Mouse (Mus musculus) central nervous system, embryonic 18 days (tissue): ENCODE results near the gene Tbc1d10a. TPM values are rescaled to one million over a fixed set of nuclear protein-coding genes. Genes with fewer than 3 reads are reported as not detected.

ENCODE experiments used
- polyA plus RNA-seq: library from polyadenylated mRNA; depleted of rRNA; stranded (reverse); fragments of >200 nt; gene quantifications from 2 replicates; pipeline ENCODE4 v1.2.3, GENCODE M21; 2012; rRNA removed

Gene Tbc1d10a
- polyA plus RNA-seq, result 52.2 and 55.8 TPM in 2 replicates

DNA sequence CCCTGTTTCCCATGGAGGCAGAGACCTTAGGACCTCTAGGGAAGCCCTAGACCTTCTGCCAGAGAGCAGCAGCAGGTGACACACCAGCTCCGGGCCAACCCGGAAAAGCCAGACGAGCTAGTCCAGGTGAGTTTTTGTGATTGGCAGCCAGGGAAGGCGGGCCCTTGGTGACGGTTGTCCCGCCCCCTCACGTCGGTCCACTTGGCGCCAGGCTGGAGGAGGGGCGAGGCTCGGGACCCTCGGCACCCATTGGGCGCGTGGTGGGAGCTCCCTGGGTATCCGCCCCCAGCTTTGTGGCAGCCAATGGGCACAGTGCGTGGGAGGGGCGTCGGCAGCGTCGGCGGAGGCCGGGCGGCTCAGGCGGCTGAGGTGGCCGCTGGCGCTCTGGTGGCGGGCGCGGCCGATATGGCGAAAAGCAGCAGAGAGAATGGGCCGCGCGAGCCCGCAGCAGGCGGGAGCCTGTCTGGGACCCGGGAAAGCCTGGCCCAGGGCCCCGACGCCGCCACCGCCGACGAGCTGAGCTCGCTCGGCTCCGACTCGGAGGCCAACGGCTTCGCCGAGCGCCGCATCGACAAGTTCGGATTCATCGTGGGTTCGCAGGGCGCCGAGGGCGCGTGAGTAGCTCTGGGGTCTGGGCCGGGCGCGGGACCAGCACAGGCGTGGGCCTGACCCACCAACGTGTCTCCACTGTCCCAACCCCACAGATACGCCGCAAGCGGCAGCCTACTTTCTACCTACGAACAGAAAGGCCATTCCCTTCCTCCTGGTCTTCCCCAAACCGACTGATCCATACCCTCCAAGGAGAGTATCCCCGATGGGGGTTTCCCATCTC, at the start of gene Tbc1d10a:
Gene Tbc1d10a, plus strand, starts transcription at position 304 of the 832 bp plus-strand sequence.

DNA sequence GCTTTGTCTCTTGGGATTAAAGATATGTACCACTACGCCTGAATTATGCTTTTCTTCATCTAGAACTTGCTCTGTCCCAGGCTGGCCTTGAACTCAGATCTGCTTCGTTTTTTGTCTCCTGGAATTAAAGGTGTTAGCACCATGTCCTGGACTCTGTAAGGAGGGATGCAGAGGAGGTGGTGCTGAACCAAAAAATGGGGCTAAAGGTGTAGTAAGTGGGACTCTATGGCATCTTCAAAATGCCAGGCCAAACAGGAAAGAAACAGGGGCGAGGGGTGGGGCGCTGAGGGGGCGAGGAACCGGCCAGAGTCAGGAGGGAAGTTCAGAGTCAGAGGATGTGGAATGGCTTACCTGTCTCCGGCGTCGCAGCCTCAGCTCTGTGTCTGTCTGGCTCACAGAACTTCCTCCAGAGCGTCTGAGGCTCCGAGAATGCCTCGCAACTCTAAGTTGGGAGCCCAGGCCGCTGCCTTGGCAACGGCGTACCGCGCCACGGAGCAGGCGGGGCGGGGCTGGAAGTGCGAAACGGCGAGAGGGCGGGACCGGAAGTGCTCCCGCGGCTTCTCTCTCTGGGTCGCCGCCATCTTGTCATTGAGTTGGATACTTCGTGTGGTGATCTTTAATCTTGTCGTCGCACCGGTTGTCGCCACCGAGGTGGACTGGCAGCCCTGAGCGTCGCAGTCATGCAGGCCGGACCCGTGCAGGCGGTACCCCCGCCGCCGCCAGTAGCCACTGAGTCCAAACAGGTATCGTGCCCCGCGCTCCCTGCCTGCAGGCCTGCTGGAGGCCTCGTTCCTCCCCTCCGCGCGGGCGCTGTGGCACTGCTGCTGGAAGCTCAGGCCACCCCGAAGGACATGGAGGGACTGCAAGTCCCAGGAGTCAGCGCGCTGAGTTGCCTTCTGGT, 26.5 kb upstream of the Tbc1d10a start, which contains the start of the genes Ccdc157 and Sf3a1:
Gene Ccdc157, minus strand, starts transcription at position 486 of the 901 bp plus-strand sequence.
Gene Sf3a1, plus strand, starts transcription at position 543 of the 901 bp plus-strand sequence.

DNA sequence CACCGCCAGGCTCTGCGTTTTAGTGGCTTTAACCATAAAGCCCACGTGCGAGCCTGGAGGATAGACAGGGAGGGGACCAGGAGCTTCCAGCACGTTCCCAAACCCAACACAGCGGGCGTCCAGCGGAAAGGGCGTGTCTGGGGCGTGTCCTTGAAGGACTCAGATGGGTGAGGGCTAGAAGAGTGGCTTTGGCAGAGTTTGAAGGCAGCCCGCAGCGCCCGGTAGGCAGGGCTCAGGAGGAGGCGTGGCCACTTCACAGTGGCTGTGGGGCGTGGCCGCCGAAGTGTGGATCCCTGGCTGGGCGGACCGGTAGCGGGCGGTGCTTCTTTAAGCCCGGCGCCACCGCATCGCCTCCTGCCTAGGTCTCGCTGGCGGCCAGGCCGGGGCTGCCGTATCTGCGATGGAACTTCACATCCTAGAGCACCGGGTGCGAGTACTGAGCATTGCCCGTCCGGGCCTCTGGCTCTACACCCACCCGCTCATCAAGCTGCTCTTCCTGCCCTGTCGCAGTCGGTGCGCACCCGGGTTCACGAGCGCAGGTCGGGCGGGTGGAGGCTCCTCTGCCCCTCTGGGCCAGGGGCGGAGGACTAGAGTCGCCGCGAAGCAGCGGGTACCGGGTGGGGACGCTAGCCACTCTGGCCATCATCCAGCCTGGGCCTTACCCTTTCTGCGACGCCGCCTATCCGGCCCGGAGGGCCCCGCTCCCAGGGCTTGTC, 31.5 kb downstream of the Tbc1d10a start, which contains the start of gene Castor1:
Gene Castor1, plus strand, starts transcription at position 312 of the 716 bp plus-strand sequence.

DNA sequence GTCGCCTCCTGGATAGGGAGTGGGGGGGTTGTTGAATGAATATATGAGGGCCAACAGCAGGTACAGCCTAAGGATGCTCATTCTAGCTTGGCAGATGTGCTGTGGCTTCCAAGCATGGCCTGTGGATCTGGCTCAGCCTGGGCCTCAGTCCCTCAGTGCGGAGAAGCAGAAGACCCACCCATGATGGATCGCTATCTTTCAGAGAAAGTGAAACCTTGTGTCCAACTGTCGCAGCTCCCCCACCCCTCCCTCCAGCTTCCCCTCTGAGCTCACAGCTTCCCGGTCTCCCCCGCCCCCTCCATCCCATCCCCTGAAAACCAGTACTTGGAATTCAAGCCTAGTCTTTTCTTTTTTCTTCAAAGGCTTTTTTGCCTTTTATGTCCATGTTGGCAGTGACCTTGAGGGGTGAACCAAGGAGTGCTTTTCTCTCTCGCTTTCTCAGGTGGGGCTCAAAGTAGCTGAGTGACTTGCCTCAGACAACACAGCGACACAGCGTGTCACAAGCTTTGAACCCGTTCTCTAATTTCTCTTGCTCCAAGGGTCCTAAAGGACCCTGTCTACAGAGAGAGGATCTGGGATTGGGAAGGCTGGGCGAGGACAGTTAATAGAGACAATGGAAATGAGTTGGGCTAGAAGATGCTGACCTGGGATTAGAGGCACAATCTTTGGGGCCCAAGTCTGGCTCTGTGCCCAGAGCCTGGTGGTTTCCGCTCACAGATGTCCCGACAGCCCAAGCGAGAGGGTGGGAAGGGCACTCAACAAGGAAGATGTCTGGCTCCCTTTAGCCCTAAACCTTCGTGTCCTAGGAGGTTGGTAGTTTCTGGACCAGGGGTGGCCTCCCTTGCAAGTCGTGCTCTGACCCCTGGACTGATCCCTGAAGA, 49.3 kb downstream of the Tbc1d10a start, which contains the start of gene Osm:
Gene Osm, plus strand, starts transcription at position 756 of the 881 bp plus-strand sequence.

DNA sequence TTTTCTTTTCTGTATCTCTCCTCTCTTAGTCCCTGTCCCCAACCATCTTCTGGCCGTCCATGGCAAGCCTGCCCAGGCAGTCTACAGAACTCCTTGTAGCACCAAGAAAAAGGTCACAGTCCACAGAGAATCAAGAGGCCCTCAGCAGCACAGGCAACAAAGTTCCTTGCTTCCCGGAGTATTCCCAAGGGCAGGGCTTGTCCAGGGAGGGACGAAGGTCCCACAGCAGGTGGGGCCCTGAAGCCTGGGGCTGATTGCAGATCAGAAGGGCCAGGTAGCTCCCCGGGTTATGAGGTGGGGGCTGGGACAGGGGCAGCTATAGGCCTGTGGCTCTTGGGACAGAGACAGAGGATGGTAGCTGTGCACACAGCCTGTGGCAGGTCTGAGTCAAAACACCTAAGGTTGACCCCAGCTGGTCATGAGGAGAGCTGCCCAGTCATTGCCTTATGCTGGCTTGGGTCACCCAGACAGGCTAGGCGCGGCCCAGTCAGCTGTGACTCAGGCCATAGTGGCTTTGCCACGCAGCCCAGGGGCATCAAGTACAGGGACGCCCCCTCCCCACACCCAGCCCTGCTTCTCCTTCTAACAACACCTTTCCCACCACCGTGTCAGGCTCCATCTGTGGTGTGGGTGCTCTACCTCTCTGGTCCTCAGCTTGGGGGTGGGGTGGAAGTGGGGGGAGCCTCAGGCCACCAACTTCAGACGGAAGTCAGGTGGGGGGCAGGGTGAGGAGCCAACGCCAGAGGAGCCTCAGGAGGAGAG, 70.4 kb downstream of the Tbc1d10a start, which contains the start of gene Lif:
Gene Lif, plus strand, starts transcription at position 712 of the 762 bp plus-strand sequence.

Other genes starting within 250 kb of the Tbc1d10a start
- 52.6 and 54.8 TPM in 2 replicates for gene Pes1, start 222.8 kb upstream of the Tbc1d10a start, polyA plus RNA-seq
- gene 4930556J24Rik, start 210.0 kb upstream of the Tbc1d10a start, polyA plus RNA-seq, result not detected in 2 replicates
- gene Gal3st1, start 203.2 kb upstream of the Tbc1d10a start, polyA plus RNA-seq, result 8.3 and 10.2 TPM in 2 replicates
- 0.03 TPM in 1 of 2 replicates, not detected in the other for gene Sec14l4, start 155.3 kb upstream of the Tbc1d10a start, polyA plus RNA-seq
- gene Sec14l3, start 121.9 kb upstream of the Tbc1d10a start, polyA plus RNA-seq, result 1.5 and 2.0 TPM in 2 replicates
- 9.8 and 10.4 TPM in 2 replicates for gene Mtfp1, start 91.3 kb upstream of the Tbc1d10a start, polyA plus RNA-seq
- 6.6 and 8.3 TPM in 2 replicates for gene Sec14l2, start 63.4 kb upstream of the Tbc1d10a start, polyA plus RNA-seq
- 65.9 and 70.1 TPM in 2 replicates for gene Rnf215, start 51.6 kb upstream of the Tbc1d10a start, polyA plus RNA-seq
- 15.6 and 16.7 TPM in 2 replicates for gene Ccdc157, start 26.5 kb upstream of the Tbc1d10a start, polyA plus RNA-seq
- 52.0 and 56.7 TPM in 2 replicates for gene Sf3a1, start 26.4 kb upstream of the Tbc1d10a start, polyA plus RNA-seq
- gene Castor1, start 31.4 kb downstream of the Tbc1d10a start, polyA plus RNA-seq, result 3.0 and 3.3 TPM in 2 replicates
- 0.05 and 0.07 TPM in 2 replicates for gene Osm, start 49.6 kb downstream of the Tbc1d10a start, polyA plus RNA-seq
- 0.12 and 0.27 TPM in 2 replicates for gene Lif, start 70.8 kb downstream of the Tbc1d10a start, polyA plus RNA-seq